Mouse (Mus musculus) embryonic stem cell, embryonic (primary cell): ENCODE data around the gene Nek1.

Experiments
- CTCF ChIA-PET, 4 experiments: fragments of 300-600 bp in 2 of 4; fragments of 350-600 bp in 2 of 4; sonication (Branson Sonifier 250); formaldehyde crosslinking; loops; one replicate each; lab custom pipeline; 2022; ENCODE audit warnings: inconsistent platforms in 2 of 4; lab: Charles Lee
- POLR2A ChIA-PET, 4 experiments: fragments of 300-600 bp in 2 of 4; fragments of 350-600 bp in 2 of 4; sonication (Branson Sonifier 250); formaldehyde crosslinking; loops; one replicate each; lab custom pipeline; 2022; ENCODE audit warnings: antibody characterized with exemption in 4 of 4, inconsistent platforms in 1 of 4; lab: Charles Lee

The Nek1 gene

GRCm38 (mm10) chr8:61177680-61178593 lies 184.9 kb downstream of the Nek1 start:
- ChIA-PET POLR2A (no interaction called here), CTCF (no interaction called here)

- CTCF ChIA-PET: no interaction called here
These were observed 185.7 kb downstream of the Nek1 start for GRCm38 (mm10) chr8:61178594-61179140.

More at GRCm38 (mm10) chr8:61178594-61179140, 185.7 kb downstream of the Nek1 start:
- POLR2A ChIA-PET: no interaction called here
